Mouse (Mus musculus) erythroblast, embryonic 14.5 days (primary cell): ENCODE results near the gene AK157302.

Experiments used
- GATA1 ChIP-seq: IDR thresholded peaks from 2 replicates; pipeline ENCODE4 v1.6.1; 2012; ENCODE audit warnings: low read length, inconsistent platforms, mixed read lengths
- TAL1 ChIP-seq: IDR thresholded peaks from 3 replicates; pipeline ENCODE4 v1.6.1; 2012; ENCODE audit warnings: low read length, inconsistent platforms, mixed read lengths

GRCm38 (mm10) chr13:21454133-21454532 lies 40.9 kb upstream of the AK157302 start:
- TF ChIP-seq TAL1 (no peak), GATA1 (no peak)
